Mouse (Mus musculus) frontal cortex, postnatal 36 days (tissue): ENCODE results near the gene Card10.

Experiments used
- DNase-seq, 2 experiments: peaks; one replicate each; pipeline ENCODE4 v3.0.0; 2022; ENCODE audit warnings: low spot score in 2 of 2

Card10 gene

GRCm38 (mm10) chr15:78772856-78773255 lies 30.0 kb downstream of the Card10 start:
- DNase-seq: no peak

GRCm38 (mm10) chr15:78772368-78772763 lies 30.5 kb downstream of the Card10 start:
- no peak for DNase-seq

- DNase-seq: no peak
These were observed 31.1 kb downstream of the Card10 start for GRCm38 (mm10) chr15:78771531-78772367.

GRCm38 (mm10) chr15:78770983-78771355 lies 31.9 kb downstream of the Card10 start:
- DNase-seq: no peak

GRCm38 (mm10) chr15:78770234-78770982 lies 32.4 kb downstream of the Card10 start:
- no peak for DNase-seq

- no peak for DNase-seq
These were observed 33.8 kb downstream of the Card10 start for GRCm38 (mm10) chr15:78769064-78769463.

GRCm38 (mm10) chr15:78763704-78764103 lies 39.1 kb downstream of the Card10 start:
- DNase-seq: no peak

GRCm38 (mm10) chr15:78763210-78763609 lies 39.6 kb downstream of the Card10 start:
- DNase-seq: no peak

- DNase-seq: no peak
These were observed 41.7 kb downstream of the Card10 start for GRCm38 (mm10) chr15:78761112-78761511.

- DNase-seq: no peak
These were observed 44.7 kb downstream of the Card10 start for GRCm38 (mm10) chr15:78758132-78758531.

GRCm38 (mm10) chr15:78755966-78756725 lies 46.7 kb downstream of the Card10 start:
- no peak for DNase-seq

- no peak for DNase-seq
These were observed 47.6 kb downstream of the Card10 start for GRCm38 (mm10) chr15:78755226-78755625.

GRCm38 (mm10) chr15:78754144-78754543 lies 48.7 kb downstream of the Card10 start:
- no peak for DNase-seq

- no peak for DNase-seq
These were observed 49.9 kb downstream of the Card10 start for GRCm38 (mm10) chr15:78752991-78753390.

- DNase-seq: no peak
These were observed 52.1 kb downstream of the Card10 start for GRCm38 (mm10) chr15:78750608-78751350.

- no peak for DNase-seq
These were observed 53.0 kb downstream of the Card10 start for GRCm38 (mm10) chr15:78749855-78750254.

GRCm38 (mm10) chr15:78744206-78744605 lies 58.6 kb downstream of the Card10 start:
- DNase-seq: peak; percentile 84 to 89

- no peak for DNase-seq
These were observed 60.0 kb downstream of the Card10 start for GRCm38 (mm10) chr15:78742831-78743230.

GRCm38 (mm10) chr15:78740662-78741061 lies 62.2 kb downstream of the Card10 start:
- no peak for DNase-seq

- DNase-seq: no peak
These were observed 65.7 kb downstream of the Card10 start for GRCm38 (mm10) chr15:78737146-78737545.

GRCm38 (mm10) chr15:78736681-78737100 lies 66.2 kb downstream of the Card10 start:
- DNase-seq: no peak
